Mouse (Mus musculus) MEL (cell line): Measurements from ENCODE around the gene Ube2e3.

ENCODE experiments used
- CTCF ChIP-seq, 3 experiments: IDR thresholded peaks in 2 of 3; conservative IDR thresholded peaks in 1 of 3; 2 replicates each; pipeline ENCODE4 v1.5.1; 2011 to 2012; ENCODE audit warnings: low read length in 3 of 3, low read depth in 2 of 3, mild to moderate bottlenecking in 2 of 3, improper control_type of control experiment in 1 of 3, inconsistent platforms in 1 of 3, mixed read lengths in 1 of 3, moderate library complexity in 1 of 3; ENCODE audit not compliant: control insufficient read depth in 1 of 3, insufficient read depth in 1 of 3, poor library complexity in 1 of 3, severe bottlenecking in 1 of 3
- EP300 ChIP-seq, 2 experiments: IDR thresholded peaks; 2 replicates each; pipeline ENCODE4 v1.6.1; 2011; ENCODE audit warnings: improper control_type of control experiment in 2 of 2, low read length in 2 of 2, low read depth in 1 of 2, mild to moderate bottlenecking in 1 of 2
- HCFC1 ChIP-seq: IDR thresholded peaks from 2 replicates; pipeline ENCODE4 v1.6.1; 2012; ENCODE audit warnings: low read depth, mild to moderate bottlenecking, inconsistent platforms, low read length, improper control_type of control experiment, moderate library complexity
- MAX ChIP-seq: IDR thresholded peaks from 2 replicates; pipeline ENCODE4 v1.6.1; 2011; ENCODE audit warnings: low read length, improper control_type of control experiment
- NELFE ChIP-seq: IDR thresholded peaks from 2 replicates; pipeline ENCODE4 v1.6.1; 2011; ENCODE audit warnings: low read depth, low read length, improper control_type of control experiment
- NRF1 ChIP-seq: IDR thresholded peaks from 2 replicates; pipeline ENCODE4 v1.6.1; 2014; ENCODE audit warnings: low read depth, mild to moderate bottlenecking, inconsistent platforms, low read length, improper control_type of control experiment, moderate library complexity; ENCODE audit not compliant: poor library complexity, insufficient read depth, severe bottlenecking
- POLR2A ChIP-seq, 2 experiments: IDR thresholded peaks; 2 replicates each; pipeline ENCODE4 v1.6.1; 2011 to 2012; ENCODE audit warnings: low read length in 2 of 2, mild to moderate bottlenecking in 2 of 2, control low read depth in 1 of 2, improper control_type of control experiment in 1 of 2, low read depth in 1 of 2, moderate library complexity in 1 of 2; ENCODE audit not compliant: control insufficient read depth in 1 of 2, insufficient read depth in 1 of 2, poor library complexity in 1 of 2
- TAL1 ChIP-seq: IDR thresholded peaks from 2 replicates; pipeline ENCODE4 v1.6.1; 2012; ENCODE audit warnings: mild to moderate bottlenecking, inconsistent platforms, low read length, moderate library complexity, mixed read lengths
- UBTF ChIP-seq: IDR thresholded peaks from 2 replicates; pipeline ENCODE4 v1.6.1; 2012; ENCODE audit warnings: low read depth, mild to moderate bottlenecking, inconsistent platforms, low read length, improper control_type of control experiment, moderate library complexity, borderline replicate concordance; ENCODE audit not compliant: insufficient read depth
- ZMIZ1 ChIP-seq: IDR thresholded peaks from 2 replicates; pipeline ENCODE4 v1.6.1; 2012; ENCODE audit warnings: low read depth, mild to moderate bottlenecking, inconsistent platforms, low read length, improper control_type of control experiment, moderate library complexity

- TF ChIP-seq UBTF (no peak), HCFC1 (no peak; the same call in 1 of the 2 replicates), MAX (peak; percentile 37), ZMIZ1 (peak; percentile 41; the same call in 1 of the 2 replicates), NRF1 (no peak), CTCF (IDR thresholded peaks at IDR 0.05 in 2 of 3, conservative IDR thresholded peaks at IDR 0.05 in 1 of 3; ENCODE audit: control insufficient read depth in 1 of 3, insufficient read depth in 1 of 3, low read depth in 2 of 3, low read length in 3 of 3, poor library complexity in 1 of 3, severe bottlenecking in 1 of 3) (no peak), TAL1 (peak; percentile 71), POLR2A (IDR thresholded peaks at IDR 0.05; ENCODE audit: control insufficient read depth in 1 of 2, insufficient read depth in 1 of 2, low read depth in 1 of 2, low read length in 2 of 2, poor library complexity in 1 of 2) (no peak), EP300 (IDR thresholded peaks at IDR 0.05; ENCODE audit: low read depth in 1 of 2, low read length in 2 of 2) (peak; percentile 56 to 93), NELFE (no peak; the same call in none of the 2 replicates)
Observed at GRCm38 (mm10) chr2:78859266-78860087, 8.4 kb upstream of the Ube2e3 start.
